Mouse (Mus musculus): ENCODE data around the gene Phtf1.
A peak's percentile ranks its signal among the peaks of the same experiment; 100 is the strongest.

The Phtf1 gene

DNA sequence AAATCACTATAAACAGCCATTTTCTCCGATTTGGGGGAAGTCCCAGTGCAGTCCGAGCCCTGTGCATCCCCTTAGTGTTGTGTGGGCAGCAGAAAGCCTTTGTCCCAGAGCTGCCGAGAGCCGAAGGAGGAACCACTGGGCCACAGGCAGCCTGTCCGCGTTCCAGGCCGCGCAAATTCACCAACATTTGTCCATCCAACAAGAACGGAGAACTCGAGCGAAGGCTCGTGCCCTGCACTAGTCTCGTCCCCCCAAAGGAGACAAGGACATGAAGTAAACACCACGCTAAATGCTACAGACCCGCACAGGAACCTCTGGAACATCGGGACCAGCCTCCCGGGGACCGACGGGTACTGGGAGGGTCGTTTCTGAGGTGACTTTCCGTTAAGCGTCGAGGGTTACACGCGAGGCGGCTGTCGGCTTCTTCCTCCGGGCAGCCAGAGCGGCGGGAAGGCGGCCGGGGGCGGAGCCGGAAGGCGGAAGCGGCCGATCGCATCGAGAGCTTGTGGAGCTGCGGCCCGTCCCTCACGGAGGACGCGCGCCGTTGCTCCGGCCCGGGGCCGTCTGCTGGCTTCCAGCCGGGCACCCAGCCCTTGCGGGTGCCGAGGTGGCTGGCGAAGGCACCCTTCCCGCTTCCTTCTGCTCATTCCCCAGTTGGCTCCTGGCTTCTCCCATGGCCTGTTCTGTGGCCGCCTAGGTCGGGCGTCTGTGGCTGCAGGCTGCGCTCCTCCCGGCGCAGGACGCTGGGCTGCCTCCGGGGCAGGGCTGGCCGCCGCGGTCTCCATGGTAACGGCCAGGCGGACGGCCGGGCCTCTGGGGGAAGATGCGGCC is at the start of gene Phtf1:
Phtf1 (plus strand) TSS at position 250 of the 831 bp plus-strand sequence.
- peak; percentile 52 to 80 for DNase-seq (ENCODE audit: low spot score in 2 of 2)

DNA sequence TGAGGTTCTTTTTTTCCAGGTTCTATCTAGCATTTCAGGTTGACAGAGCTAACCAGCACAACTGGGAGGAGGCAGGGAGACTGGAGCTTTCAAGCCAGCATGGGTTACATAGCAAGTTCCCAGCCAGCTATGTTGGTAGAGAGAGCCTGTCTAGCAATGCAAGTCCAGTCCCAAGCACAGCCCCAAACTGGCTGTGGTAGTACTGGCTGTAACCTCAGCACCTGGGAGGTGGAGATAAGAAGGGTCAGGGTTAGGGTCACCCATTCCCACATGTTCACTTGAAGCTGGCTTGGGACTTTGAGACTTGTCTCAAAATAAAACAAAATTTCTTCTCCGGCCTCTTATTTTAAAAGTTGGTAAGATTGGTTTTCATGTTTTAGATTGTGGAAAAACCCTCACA is 47.8 kb upstream of the Phtf1 start:
- no peak for DNase-seq (ENCODE audit: low spot score in 2 of 2)

DNA sequence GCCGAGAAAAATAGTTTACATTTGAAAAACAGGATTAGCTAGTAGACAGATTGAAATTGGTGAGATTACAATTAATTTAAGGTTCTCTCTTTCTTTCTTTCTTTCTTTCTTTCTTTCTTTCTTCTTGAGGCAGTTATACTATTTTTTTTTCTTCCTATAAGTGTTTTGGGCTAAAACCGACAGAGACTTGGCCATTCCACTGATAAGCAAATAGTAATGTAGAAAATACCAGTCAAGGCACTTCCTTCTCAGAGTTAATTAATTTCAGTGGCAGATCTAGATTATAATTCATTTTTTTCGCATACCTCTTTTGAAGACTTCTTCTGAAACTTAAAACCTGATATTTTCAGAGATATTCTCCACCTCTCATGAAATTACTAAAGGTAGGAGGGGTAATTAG is 42.6 kb upstream of the Phtf1 start:
- DNase-seq (ENCODE audit: low spot score in 2 of 2) = no peak

- DNase-seq (ENCODE audit: low spot score in 2 of 2) = no peak
Measured at GRCm38 (mm10) chr3:103927511-103927910, 40.4 kb upstream of the Phtf1 start.

GRCm38 (mm10) chr3:103944794-103945562 is 22.9 kb upstream of the Phtf1 start:
- peak in 1 of 2 experiments; percentile 37 for DNase-seq (ENCODE audit: low spot score in 2 of 2)

DNA sequence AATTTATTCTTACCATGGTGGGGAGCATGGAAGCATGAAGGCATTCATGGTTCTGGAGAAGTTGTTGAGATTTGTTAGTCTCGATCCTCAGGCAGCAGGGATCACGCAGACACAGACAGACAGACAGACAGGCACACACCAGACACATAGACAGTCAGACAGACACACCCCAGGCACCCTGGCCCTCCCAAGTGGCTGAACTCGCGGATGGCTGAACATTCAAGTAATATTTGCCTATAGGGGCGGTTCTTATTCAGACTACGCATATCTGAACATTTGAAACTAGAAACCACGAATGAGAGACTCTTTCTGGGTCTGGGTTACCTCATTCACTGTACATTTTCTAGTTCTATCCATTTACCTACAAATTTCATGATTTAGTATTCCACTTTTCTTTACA is 19.2 kb upstream of the Phtf1 start:
- DNase-seq (ENCODE audit: low spot score in 2 of 2) = no peak

DNA sequence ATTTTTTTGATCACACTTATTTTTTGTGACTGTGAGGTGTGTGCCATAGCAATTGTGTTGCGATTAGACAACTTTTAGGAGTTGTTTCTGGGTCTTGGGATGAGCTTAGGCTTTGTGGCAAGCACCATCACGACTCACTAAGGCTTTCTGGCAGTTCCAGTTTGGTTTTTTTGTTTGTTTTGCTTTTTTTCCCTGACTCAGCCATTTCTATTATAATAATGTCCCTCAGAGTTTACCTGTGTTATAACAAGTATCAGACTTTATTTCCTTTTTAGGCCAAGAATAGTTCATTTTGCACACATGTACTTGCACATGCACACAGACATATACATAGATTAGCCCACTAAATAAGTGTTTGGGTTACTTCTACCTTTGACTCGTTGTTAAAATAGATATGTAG is 7.3 kb upstream of the Phtf1 start:
- no peak for DNase-seq (ENCODE audit: low spot score in 2 of 2)

DNA sequence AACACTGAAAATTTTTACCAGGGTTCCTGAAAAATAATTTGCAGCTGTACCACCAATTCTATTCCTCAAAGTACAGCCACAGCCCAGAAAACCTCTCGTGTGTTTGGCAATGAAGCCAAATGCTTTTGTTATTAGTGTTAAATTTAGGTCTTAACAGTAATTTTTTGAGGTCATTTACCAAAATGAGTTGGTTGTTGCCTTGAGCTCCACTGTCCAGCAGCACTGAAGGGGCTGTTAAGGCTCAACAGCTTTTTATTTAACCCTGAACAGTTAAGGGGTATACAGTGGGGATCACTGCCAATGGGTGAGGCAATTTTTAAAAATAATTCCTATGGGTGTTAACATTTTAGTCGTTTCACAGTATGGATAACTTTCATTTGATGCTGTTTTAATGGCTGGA is 679 bp upstream of the Phtf1 start:
- DNase-seq (ENCODE audit: low spot score in 2 of 2) = no peak

DNA sequence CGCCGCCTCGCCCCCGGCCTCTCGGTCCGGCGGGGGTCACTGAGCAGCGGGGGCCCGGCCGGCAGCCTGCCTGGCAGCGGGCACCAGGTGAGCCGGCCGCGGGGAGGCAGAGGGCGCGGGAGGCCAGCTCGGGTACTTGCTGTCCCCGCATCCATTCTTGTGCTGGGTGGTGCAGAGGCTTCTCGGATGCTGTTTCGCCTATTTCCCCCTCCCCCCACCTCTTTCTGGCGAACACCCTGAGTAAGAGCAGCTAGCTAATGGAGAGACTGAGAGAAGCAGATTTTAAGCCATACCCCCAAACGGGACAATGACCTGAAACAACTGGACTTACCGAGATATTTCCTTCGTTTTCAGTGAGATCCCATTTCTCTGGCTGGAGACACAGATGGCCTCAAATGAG is 791 bp downstream of the Phtf1 start:
- DNase-seq (ENCODE audit: low spot score in 2 of 2) = peak; percentile 42 to 62

DNA sequence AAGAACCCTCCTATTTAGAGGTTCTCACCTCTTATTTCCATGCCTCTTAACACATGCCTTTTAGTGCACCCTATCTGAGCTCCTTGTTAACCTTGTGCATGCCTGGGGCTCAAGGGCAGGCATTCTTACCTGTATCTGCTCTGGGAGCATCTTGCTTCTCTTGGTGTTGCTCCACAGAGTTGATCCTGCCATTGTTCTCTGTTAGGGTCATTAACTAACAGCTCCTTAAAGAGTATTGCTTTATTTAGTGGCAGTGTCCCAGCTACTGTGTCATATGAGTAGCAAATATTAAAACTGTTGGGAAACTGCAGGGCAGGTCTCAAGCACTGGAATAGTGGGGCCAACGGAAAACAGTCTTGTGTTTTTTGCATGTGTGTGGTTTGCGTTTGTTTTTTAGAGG is 3.2 kb downstream of the Phtf1 start:
- DNase-seq (ENCODE audit: low spot score in 2 of 2) = no peak

- no peak for DNase-seq (ENCODE audit: low spot score in 2 of 2)
Measured at GRCm38 (mm10) chr3:103984556-103984955, 16.6 kb downstream of the Phtf1 start.

DNA sequence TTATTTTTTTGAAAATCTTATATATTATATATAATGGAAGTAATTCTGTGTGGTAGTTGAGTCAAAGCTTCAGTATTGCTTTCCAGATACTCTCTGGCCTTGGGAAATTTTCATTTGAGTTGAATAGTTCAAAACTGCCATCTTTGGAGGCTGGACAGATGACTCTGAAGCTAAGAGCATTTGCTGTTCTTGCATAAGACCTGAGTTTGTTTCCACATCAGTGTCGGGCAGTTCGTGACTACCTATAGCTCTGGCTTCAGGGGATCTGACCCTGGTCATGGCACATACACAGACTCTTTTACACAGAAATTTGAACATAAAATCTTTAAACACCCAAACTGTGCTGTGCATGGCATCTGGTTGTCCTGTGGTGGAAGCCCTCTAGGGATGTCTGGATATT is 17.3 kb downstream of the Phtf1 start:
- no peak for DNase-seq (ENCODE audit: low spot score in 2 of 2)

- no peak for DNase-seq (ENCODE audit: low spot score in 2 of 2)
Measured at GRCm38 (mm10) chr3:103987831-103988432, 20.0 kb downstream of the Phtf1 start.

- DNase-seq (ENCODE audit: low spot score in 2 of 2) = no peak
Measured at GRCm38 (mm10) chr3:103989352-103989751, 21.4 kb downstream of the Phtf1 start.

- DNase-seq (ENCODE audit: low spot score in 2 of 2) = no peak
Measured at GRCm38 (mm10) chr3:103991271-103991670, 23.4 kb downstream of the Phtf1 start.

GRCm38 (mm10) chr3:103998724-103999123 is 30.8 kb downstream of the Phtf1 start:
- DNase-seq (ENCODE audit: low spot score in 2 of 2) = no peak

DNA sequence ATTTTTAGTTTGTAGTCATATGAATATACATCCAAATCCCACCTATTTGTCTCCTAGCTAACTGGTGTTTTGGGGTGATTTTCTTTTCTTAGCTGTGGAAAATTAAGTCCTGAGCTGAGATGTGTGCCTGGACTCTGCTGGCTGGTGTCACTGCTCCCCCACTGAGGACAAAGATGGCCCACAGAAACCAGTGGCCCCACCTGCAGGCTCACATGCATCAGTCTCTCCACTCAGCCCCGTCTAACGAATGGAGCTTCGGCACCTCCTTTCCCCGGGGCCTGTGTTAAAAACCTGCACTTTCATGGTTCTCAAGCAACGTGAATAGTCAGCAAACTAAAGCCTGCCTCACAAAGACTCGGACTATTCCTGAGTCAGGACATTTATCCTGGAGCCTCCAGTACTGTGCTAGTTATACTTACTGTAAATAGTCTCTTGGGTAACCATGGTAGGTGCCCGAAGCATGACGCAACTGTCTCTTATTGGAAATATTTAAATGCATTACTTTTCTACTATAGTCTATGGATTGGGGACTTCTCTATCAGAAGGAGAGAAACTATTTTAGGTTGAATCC is 39.1 kb downstream of the Phtf1 start:
- no peak for DNase-seq (ENCODE audit: low spot score in 2 of 2)

DNA sequence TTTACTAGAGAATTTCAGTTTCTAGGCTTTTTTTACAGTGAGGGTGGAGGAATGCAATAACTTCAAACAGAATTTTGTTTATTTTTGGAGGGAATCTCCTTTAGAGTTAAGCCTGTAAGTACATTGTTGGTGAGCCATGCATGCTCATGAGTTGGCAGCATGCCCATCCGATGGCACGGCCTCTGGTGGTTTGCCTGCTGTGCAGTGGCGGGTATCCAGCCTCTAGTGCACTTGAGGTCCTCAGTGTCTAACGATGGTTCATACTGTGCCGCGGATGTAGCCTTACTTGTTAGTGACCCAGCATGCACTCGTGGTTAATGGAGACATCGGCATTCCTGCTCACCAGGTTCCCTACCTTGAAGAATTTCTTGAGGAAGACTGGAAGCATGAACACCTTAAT is 39.6 kb downstream of the Phtf1 start:
- peak in 1 of 2 experiments; percentile 42 for DNase-seq (ENCODE audit: low spot score in 2 of 2)

GRCm38 (mm10) chr3:104009924-104010662 is 42.2 kb downstream of the Phtf1 start:
- DNase-seq (ENCODE audit: low spot score in 2 of 2) = no peak

GRCm38 (mm10) chr3:104011972-104012371 is 44.1 kb downstream of the Phtf1 start:
- DNase-seq (ENCODE audit: low spot score in 2 of 2) = no peak

GRCm38 (mm10) chr3:104017931-104018330 is 50.0 kb downstream of the Phtf1 start:
- no peak for DNase-seq (ENCODE audit: low spot score in 2 of 2)

GRCm38 (mm10) chr3:104019453-104019852 is 51.5 kb downstream of the Phtf1 start:
- peak in 1 of 2 experiments; percentile 20 for DNase-seq (ENCODE audit: low spot score in 2 of 2)

Data from left cerebral cortex, adult 9 months (tissue).